Mouse (Mus musculus) layer of hippocampus, adult 2 months (tissue): ENCODE measurements at regions not wholly inside any gene's neighbourhood (a gene's known extent, or its start where the extent isn't known, plus 50 kb on each side); places are given as distances from the start of the nearest gene placed in this dataset.

ENCODE experiments used
- DNase-seq, 2 experiments: peaks; one replicate each; pipeline ENCODE4 v3.0.0; 2022; ENCODE audit warnings: low spot score in 2 of 2
- H3K27ac ChIP-seq: fragments of 200-600 bp; 2 replicates; pipeline ENCODE4 v1.8.1; 2022
- H3K4me3 ChIP-seq: fragments of 200-600 bp; 2 replicates; pipeline ENCODE4 v1.8.1; 2022; ENCODE audit warnings: mild to moderate bottlenecking
- CTCF ChIP-seq: fragments of 200-600 bp; conservative IDR thresholded peaks from 2 replicates; pipeline ENCODE4 v1.8.1; 2022; ENCODE audit warnings: antibody characterized with exemption, mild to moderate bottlenecking, moderate library complexity

GRCm38 (mm10) chr7:59178326-59178725 lies 50.2 kb upstream of the Ube3a start:
- H3K27ac ChIP-seq = peak overlapping the region; percentile 73
- DNase-seq = peak in 1 of 2 experiments; percentile 37
- TF ChIP-seq CTCF = no peak
- H3K4me3 ChIP-seq = no peak overlapping the region
